Mouse (Mus musculus): Measurements from ENCODE around the gene Olfr1383.
"Not testable (repeated sequence)": the region's sequence is repeated elsewhere in the genome, so short reads cannot be mapped to it uniquely, and the experiment has no call there.

Olfr1383 gene

DNA sequence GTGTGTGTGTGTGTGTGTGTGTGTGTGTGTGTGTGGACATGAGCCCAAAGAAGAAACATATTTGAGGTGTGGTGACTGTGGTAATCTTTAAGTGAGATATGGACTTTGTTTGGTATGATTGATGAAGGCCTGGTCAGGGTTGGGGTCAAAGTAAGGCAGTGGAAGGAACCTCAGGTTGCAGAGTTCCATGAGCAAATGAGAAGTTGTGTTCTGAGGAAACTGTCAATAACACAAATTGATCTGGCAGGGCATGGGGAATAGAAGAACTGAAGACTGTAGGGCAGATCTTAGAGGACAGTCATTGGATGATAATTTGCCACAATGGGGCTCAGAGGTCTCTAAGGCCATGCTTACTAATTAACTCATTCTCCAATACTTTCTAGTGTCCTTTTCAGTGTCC, at the start of gene Olfr1383:
TSS of gene Olfr1383 (plus strand) at position 301 of the 400 bp plus-strand sequence.
- TF ChIP-seq GATA4 (IDR thresholded peaks at IDR 0.05; ENCODE audit: insufficient replicate concordance, low read length) = no peak

- TF ChIP-seq GATA4 (IDR thresholded peaks at IDR 0.05; ENCODE audit: insufficient replicate concordance, low read length) = no peak
Measured at GRCm38 (mm10) chr11:49485973-49486372, 33.5 kb upstream of the Olfr1383 start.

- TF ChIP-seq GATA4 (IDR thresholded peaks at IDR 0.05; ENCODE audit: insufficient replicate concordance, low read length) = not testable (repeated sequence)
Measured at GRCm38 (mm10) chr11:49488770-49489169, 30.7 kb upstream of the Olfr1383 start, which contains the start of gene Olfr1385. Gene Olfr1385, plus strand, starts transcription at chr11:49489070.

- TF ChIP-seq GATA4 (IDR thresholded peaks at IDR 0.05; ENCODE audit: insufficient replicate concordance, low read length) = no peak
Measured at GRCm38 (mm10) chr11:49518086-49518485, 1.4 kb upstream of the Olfr1383 start.

DNA sequence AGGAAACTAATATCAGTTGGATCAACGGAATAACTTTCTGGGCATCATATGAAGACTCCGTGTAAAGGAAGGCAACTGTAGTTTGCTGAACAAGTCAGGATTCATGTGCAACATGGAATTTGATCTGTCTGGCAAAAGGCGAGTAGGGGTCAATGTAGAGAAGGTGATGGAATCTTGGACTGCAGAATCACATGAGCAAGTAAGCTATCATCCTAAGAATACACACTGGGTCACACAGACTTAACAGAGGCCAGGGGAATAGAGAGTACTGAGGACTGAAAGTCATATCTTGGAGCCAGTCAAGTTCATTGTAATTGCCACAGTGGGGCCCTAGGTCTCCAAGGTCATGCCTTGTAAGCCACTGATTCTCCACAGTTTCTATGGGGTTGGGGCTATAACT, 8.5 kb downstream of the Olfr1383 start, which contains the start of gene Olfr1382:
TSS of gene Olfr1382 (plus strand) at position 301 of the 400 bp plus-strand sequence.
- no peak for TF ChIP-seq GATA4 (IDR thresholded peaks at IDR 0.05; ENCODE audit: insufficient replicate concordance, low read length)

- no peak for TF ChIP-seq GATA4 (IDR thresholded peaks at IDR 0.05; ENCODE audit: insufficient replicate concordance, low read length)
Measured at GRCm38 (mm10) chr11:49532761-49533160, 13.3 kb downstream of the Olfr1383 start.

DNA sequence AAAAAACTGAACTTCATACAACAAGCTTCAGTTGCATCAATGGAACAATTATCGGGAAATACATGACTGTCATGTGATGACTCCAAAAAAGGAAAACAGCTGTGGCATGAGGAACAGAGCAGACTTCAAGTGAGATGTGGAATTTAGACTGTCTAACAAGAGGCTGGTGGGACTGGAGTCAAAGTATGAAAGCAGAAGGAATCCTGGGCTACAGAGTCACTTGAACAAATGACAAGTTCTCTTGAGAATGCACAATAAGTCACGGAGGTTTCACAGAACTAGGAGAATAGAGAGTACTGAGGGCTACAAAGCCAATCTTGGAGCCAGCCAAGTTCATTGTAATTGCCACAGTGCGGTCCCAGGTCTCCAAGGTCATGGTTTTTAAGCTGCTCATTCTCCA, 23.7 kb downstream of the Olfr1383 start, which contains the start of gene Olfr1381:
TSS of gene Olfr1381 (plus strand) at position 301 of the 400 bp plus-strand sequence.
- not testable (repeated sequence) for TF ChIP-seq GATA4 (IDR thresholded peaks at IDR 0.05; ENCODE audit: insufficient replicate concordance, low read length)

DNA sequence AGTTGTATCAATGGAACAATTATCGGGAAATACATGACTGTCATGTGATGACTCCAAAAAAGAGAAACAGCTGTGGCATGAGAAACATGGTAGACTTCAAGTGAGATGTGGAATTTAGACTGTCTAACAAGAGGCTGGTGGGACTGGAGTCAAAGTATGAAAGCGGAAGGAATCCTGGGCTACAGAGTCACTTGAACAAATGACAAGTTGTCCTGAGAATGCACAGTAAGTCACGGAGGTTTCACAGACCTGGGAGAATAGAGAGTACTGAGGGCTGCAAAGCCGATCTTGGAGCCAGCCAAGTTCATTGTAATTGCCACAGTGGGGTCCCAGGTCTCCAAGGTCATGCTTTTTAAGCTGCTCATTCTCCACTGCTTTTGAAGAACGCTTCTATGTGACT, 37.1 kb downstream of the Olfr1383 start, which contains the start of gene Olfr1380:
TSS of gene Olfr1380 (plus strand) at position 301 of the 400 bp plus-strand sequence.
- not testable (repeated sequence) for TF ChIP-seq GATA4 (IDR thresholded peaks at IDR 0.05; ENCODE audit: insufficient replicate concordance, low read length)

All from liver, adult (tissue).